Mouse (Mus musculus): ENCODE data around the gene Git1. TPM values are rescaled to one million over a fixed set of nuclear protein-coding genes. Genes with fewer than 3 reads are reported as not detected.
"Not testable (repeated sequence)": the region's sequence is repeated elsewhere in the genome, so short reads cannot be mapped to it uniquely, and the experiment has no call there.

Git1 gene
- polyA plus RNA-seq, 1 experiment = 53.2 TPM

DNA sequence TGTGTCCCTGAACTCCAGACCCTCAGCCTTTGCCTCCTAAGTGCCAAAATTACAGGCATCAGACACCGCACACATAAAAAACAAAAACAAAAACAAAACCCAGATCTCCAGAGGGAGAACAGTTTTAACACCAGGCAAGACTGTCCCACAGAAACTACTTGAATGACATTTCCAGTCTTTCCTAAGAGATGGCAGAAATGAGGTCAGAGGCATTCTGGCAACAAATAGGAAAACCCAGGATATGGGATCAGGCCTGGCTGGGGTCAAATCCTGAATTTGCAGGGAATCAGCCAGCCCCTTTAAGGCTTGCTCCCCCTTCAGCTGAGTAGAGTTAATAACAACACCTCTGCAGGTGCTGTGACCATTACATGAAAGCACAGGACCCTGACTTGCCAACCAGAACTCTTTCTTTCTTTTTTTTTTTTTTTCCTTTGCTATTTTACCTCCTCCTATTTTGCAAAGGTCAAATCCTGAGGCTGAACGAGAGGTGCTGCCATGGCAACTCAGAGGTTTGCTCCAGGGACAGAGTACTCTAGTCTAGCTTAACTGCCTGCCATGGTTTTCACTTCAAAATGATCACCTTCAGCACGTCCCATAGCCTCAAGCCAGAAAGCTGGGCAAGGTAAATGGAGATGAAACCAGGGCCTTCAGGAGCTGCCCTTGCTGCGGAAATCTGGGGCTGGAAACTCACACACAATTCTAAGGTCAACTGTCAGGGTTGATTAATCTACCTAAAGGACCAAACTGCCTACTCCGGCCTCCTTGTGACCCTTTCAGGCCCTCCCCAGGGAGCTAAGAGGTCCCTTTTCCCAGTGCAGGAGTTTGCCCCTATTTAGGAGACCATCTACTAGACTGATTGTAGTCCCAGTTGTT is 23.4 kb downstream of the Git1 start:
- H3K36me3 ChIP-seq (ENCODE audit: control insufficient read depth, insufficient read depth, low read length) = no peaks in the 10 kb centered on the region
- 66% methylated on average over 5 of the region's 5 CpGs for WGBS
- no peaks in the 10 kb centered on the region for H3K27me3 ChIP-seq (replicated peaks; ENCODE audit: control insufficient read depth, insufficient read depth, low read length)
- H3K4me1 ChIP-seq (ENCODE audit: control insufficient read depth, insufficient read depth, low read length) = peaks cover 10% of the 10 kb centered on the region; the same call in 1 of the 2 replicates
- H3K4me3 ChIP-seq (ENCODE audit: insufficient read depth, low read depth, low read length) = no peak overlapping the region
- H3K27ac ChIP-seq (ENCODE audit: insufficient read depth, low read depth, low read length) = no peak overlapping the region
- TF ChIP-seq POLR2A (IDR thresholded peaks at IDR 0.05; ENCODE audit: low read depth, low read length) (no peak), CTCF (conservative IDR thresholded peaks at IDR 0.05; ENCODE audit: insufficient read depth, insufficient read length, low read depth, low read length) (no peak)
- DNase-seq = no peak

DNA sequence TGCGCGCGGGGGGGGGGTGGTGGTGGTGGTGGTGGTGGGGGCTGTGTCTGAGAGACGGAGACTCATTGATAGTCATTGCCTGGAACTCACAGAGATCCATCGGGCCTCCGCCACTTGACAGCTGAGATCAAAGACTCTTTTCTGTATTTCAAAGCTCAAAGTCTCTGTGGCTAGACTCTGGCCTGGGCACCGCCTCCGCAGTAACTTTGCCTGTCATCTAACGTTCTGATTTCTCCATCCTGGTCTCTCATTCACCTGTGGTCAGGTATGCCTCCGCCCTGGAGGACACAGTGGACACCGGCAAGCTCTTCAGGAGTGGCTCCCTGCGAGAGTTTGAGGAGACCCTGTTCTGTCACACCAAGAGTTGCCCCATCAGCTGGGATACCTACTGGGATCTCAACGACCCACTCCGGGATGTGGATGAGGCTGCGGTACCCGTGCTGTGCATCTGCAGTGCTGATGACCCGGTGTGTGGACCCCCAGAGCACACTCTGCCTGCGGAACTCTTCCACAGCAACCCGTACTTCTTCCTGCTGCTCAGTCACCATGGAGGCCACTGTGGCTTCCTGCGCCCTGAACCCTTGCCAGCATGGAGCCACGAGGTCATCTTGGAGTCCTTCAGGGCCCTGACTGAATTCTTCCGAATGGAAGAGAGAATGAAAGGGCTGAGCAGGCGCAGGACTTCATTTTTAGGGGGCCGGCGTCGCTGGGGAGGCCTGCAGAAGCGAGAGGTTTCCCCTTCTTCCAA is 24.9 kb downstream of the Git1 start:
- no peaks in the 10 kb centered on the region for H3K27me3 ChIP-seq (replicated peaks; ENCODE audit: control insufficient read depth, insufficient read depth, low read length)
- no peak overlapping the region for H3K4me3 ChIP-seq (ENCODE audit: insufficient read depth, low read depth, low read length)
- H3K36me3 ChIP-seq (ENCODE audit: control insufficient read depth, insufficient read depth, low read length) = no peaks in the 10 kb centered on the region
- no peak overlapping the region for H3K27ac ChIP-seq (ENCODE audit: insufficient read depth, low read depth, low read length)
- peaks cover 6% of the 10 kb centered on the region; the same call in 1 of the 2 replicates for H3K4me1 ChIP-seq (ENCODE audit: control insufficient read depth, insufficient read depth, low read length)
- 84% methylated on average over 27 of the region's 27 CpGs for WGBS
- TF ChIP-seq CTCF (conservative IDR thresholded peaks at IDR 0.05; ENCODE audit: insufficient read depth, insufficient read length, low read depth, low read length) (no peak), POLR2A (IDR thresholded peaks at IDR 0.05; ENCODE audit: low read depth, low read length) (no peak)
- DNase-seq = no peak

DNA sequence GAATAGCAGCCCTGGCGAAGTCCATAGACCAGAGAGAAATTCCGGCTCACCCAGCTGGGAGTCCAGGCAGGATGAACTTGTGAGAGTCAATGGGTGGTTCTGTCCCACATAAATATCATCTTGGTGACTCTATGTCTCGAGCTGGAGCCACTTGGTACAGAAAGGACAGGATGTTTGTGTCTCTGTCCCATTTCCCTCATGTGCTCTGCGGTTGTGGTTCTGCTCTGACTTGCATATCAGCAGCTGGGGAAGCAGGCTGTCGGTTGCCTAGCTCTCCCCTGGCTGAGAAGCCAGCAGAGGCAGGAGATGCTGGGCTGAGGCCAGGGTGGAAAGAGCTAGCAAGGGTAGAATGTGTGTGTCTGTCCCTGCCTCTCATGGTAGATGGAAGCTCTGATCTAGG is 25.7 kb downstream of the Git1 start, which contains the start of gene Gm10392:
TSS of gene Gm10392 (minus strand) at position 156 of the 400 bp plus-strand sequence.
- Histone ChIP-seq H3K27me3 (replicated peaks; ENCODE audit: control insufficient read depth, insufficient read depth, low read length) (no peaks in the 10 kb centered on the region), H3K36me3 (ENCODE audit: control insufficient read depth, insufficient read depth, low read length) (no peaks in the 10 kb centered on the region), H3K4me1 (ENCODE audit: control insufficient read depth, insufficient read depth, low read length) (peaks cover 6% of the 10 kb centered on the region; the same call in 1 of the 2 replicates), H3K27ac (ENCODE audit: insufficient read depth, low read depth, low read length) (no peak within 1 kb of the TSS), H3K4me3 (ENCODE audit: insufficient read depth, low read depth, low read length) (no peak within 1 kb of the TSS)
- peak; percentile 53 for DNase-seq
- WGBS = 69% methylated on average over 5 of the region's 5 CpGs
- TF ChIP-seq POLR2A (IDR thresholded peaks at IDR 0.05; ENCODE audit: low read depth, low read length) = no peak
- no peak for TF ChIP-seq CTCF (conservative IDR thresholded peaks at IDR 0.05; ENCODE audit: insufficient read depth, insufficient read length, low read depth, low read length)

DNA sequence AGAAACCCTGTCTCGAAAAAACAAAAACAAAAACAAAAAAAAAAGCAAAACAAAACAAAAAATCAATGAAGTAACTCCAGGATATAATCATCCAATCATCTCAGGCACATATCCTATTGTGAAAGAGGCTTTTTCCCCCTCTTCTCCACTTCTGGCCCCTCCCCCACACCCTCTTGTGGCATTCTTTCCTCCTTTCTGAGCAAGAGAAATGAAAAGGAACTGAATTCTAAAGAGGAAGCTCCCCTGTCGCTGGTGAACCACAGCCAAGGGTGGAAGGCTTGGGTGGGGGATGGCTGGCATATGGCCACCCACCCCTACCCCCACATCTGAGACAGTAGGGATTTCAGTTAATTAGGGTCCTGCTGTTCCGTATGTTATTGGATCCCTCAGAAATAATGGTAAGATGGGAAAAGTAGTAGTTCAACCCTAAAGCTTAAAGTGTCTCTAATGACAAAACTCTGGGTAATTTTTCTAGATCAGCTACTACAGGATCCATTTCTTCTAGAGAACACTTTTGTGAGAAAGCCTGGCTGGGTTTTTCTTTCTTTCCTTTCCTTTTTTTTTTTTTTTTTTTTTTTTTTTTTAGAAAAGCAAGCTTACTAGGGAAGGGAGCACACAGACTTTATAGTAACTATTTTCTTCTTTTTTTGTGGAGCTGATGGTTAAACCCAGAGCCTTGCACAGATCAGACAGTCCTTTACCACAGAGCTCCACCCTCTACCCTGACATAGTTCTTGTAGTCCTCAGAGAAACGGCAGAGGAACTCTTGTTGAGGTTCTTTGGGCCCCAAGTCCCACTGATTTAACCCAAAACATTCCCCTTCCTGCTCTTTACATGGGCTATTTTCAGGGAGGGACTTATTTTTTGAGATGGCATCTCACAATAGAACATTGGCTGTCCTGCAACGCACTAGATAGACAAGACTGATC is 27.5 kb downstream of the Git1 start:
- WGBS = 68% methylated on average over 5 of the region's 5 CpGs

DNA sequence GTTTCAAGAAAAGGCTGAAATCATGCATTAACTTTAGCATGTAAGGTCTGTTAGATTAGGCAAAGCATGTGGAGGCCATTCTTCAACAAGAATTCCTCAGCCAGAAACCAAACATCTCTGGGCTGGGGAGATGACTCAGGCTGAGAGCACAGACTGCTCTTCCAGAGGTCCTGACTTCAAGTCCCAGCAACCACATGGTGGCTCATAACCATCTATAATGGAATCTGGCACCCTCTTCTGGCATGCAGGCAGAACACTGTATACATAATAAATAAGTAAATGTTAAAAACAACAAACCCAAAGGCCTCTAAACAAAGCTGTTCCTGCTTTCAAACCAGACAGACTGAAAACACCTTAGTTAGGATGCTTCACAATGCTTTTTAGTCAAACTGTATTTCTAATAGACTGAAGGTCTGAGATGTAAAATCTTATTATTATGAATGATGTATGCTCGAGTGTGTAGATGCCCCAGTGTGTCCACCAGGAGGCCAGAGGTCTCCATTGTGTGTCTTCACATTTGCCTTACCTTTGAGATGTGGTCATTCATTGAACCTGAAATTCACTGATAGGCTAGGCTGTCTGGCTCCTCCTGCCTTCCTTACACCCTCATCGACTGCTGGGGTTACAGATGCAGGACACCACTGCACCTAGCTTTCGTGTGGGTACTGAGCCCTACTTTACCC is 32.6 kb downstream of the Git1 start:
- Histone ChIP-seq H3K4me3 (ENCODE audit: insufficient read depth, low read depth, low read length) (no peak overlapping the region), H3K27me3 (replicated peaks; ENCODE audit: control insufficient read depth, insufficient read depth, low read length) (no peaks in the 10 kb centered on the region), H3K36me3 (ENCODE audit: control insufficient read depth, insufficient read depth, low read length) (no peaks in the 10 kb centered on the region), H3K27ac (ENCODE audit: insufficient read depth, low read depth, low read length) (no peak overlapping the region), H3K4me1 (ENCODE audit: control insufficient read depth, insufficient read depth, low read length) (no peaks in the 10 kb centered on the region)
- TF ChIP-seq POLR2A (IDR thresholded peaks at IDR 0.05; ENCODE audit: low read depth, low read length) (no peak), CTCF (conservative IDR thresholded peaks at IDR 0.05; ENCODE audit: insufficient read depth, insufficient read length, low read depth, low read length) (0 out of 2 replicates have a peak, but pooled peaks have one; percentile 1)
- no peak for DNase-seq
- 78% methylated on average over 3 of the region's 3 CpGs for WGBS

More for the DNA sequence above, 27.5 kb downstream of the Git1 start:
- H3K4me1 ChIP-seq (ENCODE audit: control insufficient read depth, insufficient read depth, low read length) = no peaks in the 10 kb centered on the region
- no peaks in the 10 kb centered on the region for H3K27me3 ChIP-seq (replicated peaks; ENCODE audit: control insufficient read depth, insufficient read depth, low read length)
- TF ChIP-seq POLR2A (IDR thresholded peaks at IDR 0.05; ENCODE audit: low read depth, low read length) (no peak), CTCF (conservative IDR thresholded peaks at IDR 0.05; ENCODE audit: insufficient read depth, insufficient read length, low read depth, low read length) (no peak)
- no peaks in the 10 kb centered on the region for H3K36me3 ChIP-seq (ENCODE audit: control insufficient read depth, insufficient read depth, low read length)
- H3K4me3 ChIP-seq (ENCODE audit: insufficient read depth, low read depth, low read length) = no peak overlapping the region
- no peak for DNase-seq
- no peak overlapping the region for H3K27ac ChIP-seq (ENCODE audit: insufficient read depth, low read depth, low read length)

DNA sequence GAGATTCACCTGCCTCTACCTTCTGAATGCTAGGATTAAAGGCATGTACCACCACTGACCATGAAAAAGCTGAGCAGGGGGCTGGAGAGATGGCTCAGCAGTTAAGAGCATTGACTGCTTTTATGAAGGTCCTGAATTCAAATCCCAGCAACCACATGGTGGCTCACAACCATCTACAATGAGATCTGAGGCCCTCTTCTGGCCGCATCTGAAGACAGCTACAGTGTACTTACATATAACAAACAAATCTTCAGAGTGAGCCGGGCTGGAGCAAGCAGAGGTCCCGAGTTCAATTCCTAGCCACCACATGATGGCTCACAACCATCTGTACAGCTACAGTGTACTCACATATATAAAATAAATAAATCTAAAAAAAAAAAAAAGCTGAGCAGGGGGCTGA is 35.1 kb downstream of the Git1 start:
- H3K4me3 ChIP-seq (ENCODE audit: insufficient read depth, low read depth, low read length) = not testable (repeated sequence)
- 92% methylated on average over 3 of the region's 3 CpGs for WGBS

More for the DNA sequence above, 35.1 kb downstream of the Git1 start:
- H3K27ac ChIP-seq (ENCODE audit: insufficient read depth, low read depth, low read length); H3K36me3 ChIP-seq (ENCODE audit: control insufficient read depth, insufficient read depth, low read length); H3K4me1 ChIP-seq (ENCODE audit: control insufficient read depth, insufficient read depth, low read length); DNase-seq; H3K27me3 ChIP-seq (replicated peaks; ENCODE audit: control insufficient read depth, insufficient read depth, low read length): not testable (repeated sequence)
